Mouse (Mus musculus): ENCODE measurements around the gene Ppp1r1c.

The Ppp1r1c gene

GRCm38 (mm10) chr2:79741966-79742365, 34.4 kb downstream of the Ppp1r1c start:
- in situ Hi-C loops (cut with MboI, MseI), result no loop called here

- in situ Hi-C loops (cut with MboI, MseI), result no loop called here
Observed at GRCm38 (mm10) chr2:79744164-79744563, 36.6 kb downstream of the Ppp1r1c start.

DNA sequence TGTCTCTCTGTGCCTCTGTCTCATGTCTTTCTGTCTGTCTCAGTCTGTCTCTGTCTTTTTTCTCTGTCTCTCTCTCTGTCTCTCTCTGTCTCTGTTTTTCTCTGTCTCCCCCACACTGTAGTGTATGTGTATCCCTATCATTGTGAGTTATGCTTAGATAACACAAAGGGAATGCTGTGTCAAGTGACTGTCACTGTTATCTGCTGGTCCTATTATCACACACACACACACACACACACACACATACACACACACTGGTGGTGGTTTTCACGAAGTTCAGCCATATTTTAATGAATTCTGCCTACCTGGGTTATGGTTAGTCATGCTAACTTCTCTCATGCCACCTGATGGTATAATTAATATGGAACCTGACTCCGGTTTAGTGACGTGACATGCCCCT, 44.1 kb downstream of the Ppp1r1c start:
- in situ Hi-C loops (cut with MboI, MseI), result no loop called here

GRCm38 (mm10) chr2:79760018-79760417, 52.4 kb downstream of the Ppp1r1c start:
- in situ Hi-C loops (cut with MboI, MseI), result no loop called here

DNA sequence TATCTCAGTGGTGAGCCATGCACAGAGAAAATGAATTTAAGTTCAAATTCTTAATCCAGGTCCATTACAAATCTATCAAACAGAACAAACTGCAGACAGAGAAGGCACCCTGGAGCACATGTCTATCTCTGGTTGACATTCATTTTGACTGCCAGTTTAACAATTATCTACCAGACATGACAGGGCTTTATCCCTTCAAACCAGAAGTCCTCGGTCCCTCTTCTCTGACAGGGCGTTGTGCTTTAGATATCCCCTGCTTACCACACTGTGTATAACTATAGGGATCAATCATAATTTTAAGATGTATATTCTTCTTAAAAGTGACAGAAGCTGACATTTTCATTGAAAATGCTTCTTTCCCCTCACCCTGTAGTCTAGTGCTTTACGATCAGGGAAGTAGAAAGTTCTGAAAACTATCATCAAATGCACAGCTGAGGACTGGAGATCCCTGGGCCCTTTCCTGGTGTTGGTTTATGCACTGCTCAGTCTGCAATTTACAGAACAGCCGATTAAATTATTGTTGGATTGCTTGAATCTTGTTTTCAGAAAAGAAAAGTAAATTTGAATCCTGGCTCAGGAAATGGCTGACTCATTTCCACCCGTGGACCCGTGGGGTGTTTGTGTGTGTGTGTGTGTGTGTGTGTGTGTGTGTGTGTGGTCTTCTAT, 55.3 kb downstream of the Ppp1r1c start:
- in situ Hi-C loops (cut with MboI, MseI), result no loop called here

- in situ Hi-C loops (cut with MboI, MseI), result loop anchor here in 1 of 2 experiments (5.0 kb wide), 1 partner anchor 843 kb away; no protein-coding TSS in a partner anchor
Observed at GRCm38 (mm10) chr2:79765032-79765431, 57.5 kb downstream of the Ppp1r1c start.

DNA sequence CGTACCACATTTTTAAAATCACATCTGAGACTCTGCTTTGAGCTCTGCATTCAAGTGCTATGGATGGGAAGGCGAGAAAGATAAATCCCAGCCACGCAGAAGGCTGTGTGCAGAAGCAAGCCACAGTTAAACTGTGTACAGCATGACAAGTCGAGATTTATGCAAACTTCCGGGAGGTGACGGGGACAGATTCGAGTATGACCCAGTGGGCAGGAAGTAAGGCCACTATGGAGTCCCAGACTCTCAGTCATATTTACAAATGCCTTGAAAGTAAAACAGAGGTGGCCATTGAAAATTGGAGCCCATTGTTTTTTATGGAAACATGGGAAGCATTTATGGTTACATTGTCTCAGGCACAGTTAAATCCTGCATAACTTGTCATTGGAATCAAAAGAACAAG, 58.1 kb downstream of the Ppp1r1c start:
- in situ Hi-C loops (cut with MboI, MseI), result loop anchor here in 1 of 2 experiments (5.0 kb wide), 1 partner anchor 843 kb away; no protein-coding TSS in a partner anchor

DNA sequence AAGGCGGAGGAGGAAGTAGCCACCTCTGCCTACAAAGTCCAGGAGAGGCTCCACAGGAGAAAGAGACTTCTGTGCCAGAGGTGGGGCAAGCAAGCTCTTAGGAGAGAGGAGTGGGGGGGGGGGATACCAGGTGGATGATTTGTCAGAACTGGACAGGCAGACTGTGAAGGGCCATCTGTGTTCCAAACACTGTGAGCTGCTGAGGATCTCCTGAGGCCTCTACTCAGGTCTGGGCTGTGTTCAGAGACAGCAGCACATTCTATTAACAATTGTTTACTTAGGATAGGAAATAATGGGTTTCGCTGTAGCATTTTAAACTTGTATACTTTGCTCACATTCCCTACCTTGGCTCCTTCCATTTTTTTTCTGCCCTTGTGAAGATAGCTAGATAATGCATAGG, 61.0 kb downstream of the Ppp1r1c start:
- in situ Hi-C loops (cut with MboI, MseI), result loop anchor here in 1 of 2 experiments (5.0 kb wide), 1 partner anchor 846 kb away; no protein-coding TSS in a partner anchor

- in situ Hi-C loops (cut with MboI, MseI), result loop anchor here (5.0 to 10.0 kb wide), 3 partner anchors 276 to 398 kb away; no protein-coding TSS in a partner anchor
Observed at GRCm38 (mm10) chr2:79770307-79770706, 62.7 kb downstream of the Ppp1r1c start.

GRCm38 (mm10) chr2:79774372-79774771, 66.8 kb downstream of the Ppp1r1c start:
- in situ Hi-C loops (cut with MboI, MseI), result loop anchor here (5.0 to 10.0 kb wide), 3 partner anchors 280 to 402 kb away; no protein-coding TSS in a partner anchor

- in situ Hi-C loops (cut with MboI, MseI), result loop anchor here (5.0 to 10.0 kb wide), 3 partner anchors 260 to 403 kb away; no protein-coding TSS in a partner anchor
Observed at GRCm38 (mm10) chr2:79777801-79778200, 70.2 kb downstream of the Ppp1r1c start.

DNA sequence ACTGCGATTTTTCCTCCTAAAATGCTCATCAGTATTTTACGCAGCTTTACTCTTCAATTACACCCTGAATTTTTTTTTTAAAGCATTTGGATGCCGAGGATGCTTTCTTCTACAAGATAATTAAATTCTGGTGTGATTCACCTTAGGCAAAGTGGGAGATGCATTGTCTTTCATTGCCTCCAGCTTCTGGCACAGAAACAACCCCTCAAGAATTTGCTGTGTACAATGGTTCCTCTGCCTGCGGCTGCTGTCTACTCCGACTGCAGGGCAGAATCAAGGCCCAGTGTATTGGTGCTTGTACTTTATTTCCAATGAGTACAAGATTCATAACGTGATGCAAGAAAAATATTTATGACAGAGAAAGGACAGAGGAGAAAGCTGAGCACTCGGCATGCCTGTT, 73.2 kb downstream of the Ppp1r1c start:
- in situ Hi-C loops (cut with MboI, MseI), result no loop called here

GRCm38 (mm10) chr2:79785541-79786134, 78.1 kb downstream of the Ppp1r1c start:
- in situ Hi-C loops (cut with MboI, MseI), result no loop called here

GRCm38 (mm10) chr2:79786467-79786866, 78.9 kb downstream of the Ppp1r1c start:
- in situ Hi-C loops (cut with MboI, MseI), result no loop called here

DNA sequence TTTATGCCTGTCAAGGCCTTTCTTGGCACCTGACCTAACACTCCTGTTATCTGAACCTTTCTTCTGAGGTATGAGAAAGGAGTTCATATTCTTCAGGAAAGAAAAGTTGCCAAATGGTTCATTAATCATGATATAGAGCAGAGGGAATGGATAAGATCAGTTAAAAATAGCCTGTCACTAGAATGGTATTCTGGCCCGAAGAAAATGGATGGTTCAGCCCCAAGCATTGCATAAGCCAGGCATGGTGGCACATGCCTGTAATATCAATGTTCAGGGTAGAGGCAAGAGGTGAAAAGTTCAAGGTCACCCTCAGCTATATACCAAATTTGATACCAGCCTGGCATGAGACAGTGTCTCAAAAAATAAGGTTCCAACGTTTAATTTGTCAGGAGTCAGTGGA, 85.6 kb downstream of the Ppp1r1c start:
- in situ Hi-C loops (cut with MboI, MseI), result no loop called here

DNA sequence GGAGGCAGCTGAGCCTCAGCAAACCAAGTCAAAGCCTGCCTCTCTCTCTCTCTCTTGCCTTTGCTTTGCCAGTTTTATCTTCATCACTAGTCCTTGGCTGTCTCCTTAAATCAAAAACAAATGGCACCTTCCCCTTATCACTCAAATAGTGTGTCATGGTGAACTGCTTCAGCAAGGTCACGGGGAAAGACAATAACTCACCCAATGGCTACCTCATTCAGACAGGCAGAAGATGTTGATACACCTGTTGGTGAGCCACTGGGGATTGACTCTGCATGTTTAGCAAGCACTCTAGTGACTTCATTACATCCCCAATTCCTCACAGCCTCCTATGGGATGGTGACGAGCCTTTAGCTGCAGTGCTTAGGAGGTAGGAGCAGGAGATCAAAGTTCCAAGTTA, 89.9 kb downstream of the Ppp1r1c start:
- in situ Hi-C loops (cut with MboI, MseI), result no loop called here

GRCm38 (mm10) chr2:79798627-79799026, 91.0 kb downstream of the Ppp1r1c start:
- in situ Hi-C loops (cut with MboI, MseI), result no loop called here

DNA sequence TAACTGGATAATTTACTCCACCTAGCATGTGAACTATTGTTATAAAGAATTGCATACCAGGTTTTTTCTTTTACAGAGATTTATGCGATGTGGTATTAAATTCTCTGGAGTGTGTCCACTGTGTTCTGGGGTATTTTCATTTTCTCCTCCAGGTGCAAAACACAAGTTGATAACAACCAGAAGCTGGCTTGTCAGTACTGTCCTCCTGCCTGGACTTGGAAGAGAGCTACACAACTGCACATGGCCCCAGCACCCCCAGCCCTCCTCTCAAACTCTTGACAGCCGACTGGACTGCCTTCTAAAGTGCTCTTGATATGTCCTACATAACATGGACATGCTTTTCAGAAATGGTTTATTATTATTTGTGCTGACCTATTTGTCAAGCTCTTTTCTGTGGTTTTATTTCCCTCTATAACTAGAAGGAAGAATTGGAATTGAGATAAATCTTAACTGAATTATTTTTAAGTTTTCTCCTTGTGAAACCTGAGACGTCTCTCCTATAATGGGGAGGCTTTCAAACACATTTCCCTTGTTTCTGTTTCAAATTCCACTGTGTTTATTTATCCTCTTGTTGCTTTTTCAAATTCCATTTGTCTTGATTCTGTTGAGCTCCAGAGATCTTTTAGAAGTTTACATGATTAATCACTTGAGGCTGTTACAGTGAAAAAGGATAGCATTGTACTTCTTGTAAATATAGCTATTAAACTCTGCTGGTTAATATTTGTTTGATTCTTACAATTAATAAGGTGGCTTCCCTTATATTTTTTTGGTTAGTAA, 108.3 kb downstream of the Ppp1r1c start:
- in situ Hi-C loops (cut with MboI, MseI), result no loop called here

GRCm38 (mm10) chr2:79819543-79819942, 112.0 kb downstream of the Ppp1r1c start:
- in situ Hi-C loops (cut with MboI, MseI), result no loop called here

GRCm38 (mm10) chr2:79825853-79826252, 118.3 kb downstream of the Ppp1r1c start:
- in situ Hi-C loops (cut with MboI, MseI), result no loop called here

DNA sequence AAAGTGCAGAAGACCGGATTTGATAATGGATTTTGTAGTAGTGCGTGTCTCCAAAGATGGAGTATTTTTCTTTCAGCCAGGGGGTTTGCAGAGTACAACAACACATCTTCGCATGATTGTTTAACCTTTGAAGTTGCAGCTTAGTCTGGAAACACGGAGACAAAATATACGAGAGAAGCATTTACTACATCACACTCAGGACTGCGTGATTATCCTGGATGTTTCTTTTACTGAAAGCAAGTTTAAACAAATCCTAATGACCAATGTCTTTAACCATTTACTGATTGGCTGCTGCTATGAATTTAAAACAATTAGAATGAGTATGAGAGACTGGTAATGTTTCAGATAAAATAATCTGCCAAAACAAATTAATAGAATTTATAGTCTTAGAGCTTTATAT, 131.5 kb downstream of the Ppp1r1c start:
- in situ Hi-C loops (cut with MboI, MseI), result no loop called here

- in situ Hi-C loops (cut with MboI, MseI), result no loop called here
Observed at GRCm38 (mm10) chr2:79839513-79839912, 131.9 kb downstream of the Ppp1r1c start.
